Mouse (Mus musculus) cerebellum, adult 2 months (tissue): ENCODE results near the gene 1700029P11Rik. TPM values are rescaled to one million over a fixed set of nuclear protein-coding genes. Genes with fewer than 3 reads are reported as not detected.

Experiments
- DNase-seq, 2 experiments: peaks; one replicate each; pipeline ENCODE4 v3.0.0; 2021
- H3K27ac ChIP-seq: fragments of 200-500 bp; 2 replicates; pipeline ENCODE4 v1.5.1; 2012; ENCODE audit warnings: low read length, control low read depth, inconsistent platforms; ENCODE audit not compliant: insufficient read depth
- H3K27me3 ChIP-seq: fragments of 200-500 bp; 2 replicates; pipeline ENCODE4 v1.6.1; 2012; ENCODE audit warnings: inconsistent platforms, mild to moderate bottlenecking, low read length, moderate library complexity; ENCODE audit not compliant: control insufficient read depth, insufficient read depth
- H3K4me1 ChIP-seq: fragments of 200-500 bp; 2 replicates; pipeline ENCODE4 v1.6.1; 2011; ENCODE audit warnings: low read length; ENCODE audit not compliant: control insufficient read depth, insufficient read depth
- H3K4me3 ChIP-seq: fragments of 200-500 bp; replicated peaks from 2 replicates; pipeline ENCODE3; 2011; ENCODE audit warnings: mild to moderate bottlenecking, low read depth, low read length, control low read depth; ENCODE audit not compliant: insufficient read depth
- CTCF ChIP-seq: fragments of 200-500 bp; IDR thresholded peaks from 2 replicates; pipeline ENCODE4 v1.5.1; 2011; ENCODE audit warnings: low read depth, mild to moderate bottlenecking, control low read depth, low read length, moderate library complexity, borderline replicate concordance; ENCODE audit not compliant: insufficient read depth
- POLR2A ChIP-seq: fragments of 200-500 bp; IDR thresholded peaks from 2 replicates; pipeline ENCODE4 v1.6.1; 2011; ENCODE audit warnings: low read length, control low read depth, borderline replicate concordance; ENCODE audit not compliant: insufficient read depth
- WGBS: fragments of 180-500 bp; shearing (Covaris S2); methylation state at CpG from one replicate; pipeline ENCODE4 v1.1.7; 2018; 5-methylcytosine and 5-hydroxymethylcytosine counted together
- polyA plus RNA-seq: library from polyadenylated mRNA; depleted of rRNA; stranded (reverse); fragments of >200 nt; gene quantifications from 2 replicates; pipeline ENCODE4 v1.2.3, GENCODE M21; 2012

1700029P11Rik gene
- polyA plus RNA-seq, 1 experiment: not detected

DNA sequence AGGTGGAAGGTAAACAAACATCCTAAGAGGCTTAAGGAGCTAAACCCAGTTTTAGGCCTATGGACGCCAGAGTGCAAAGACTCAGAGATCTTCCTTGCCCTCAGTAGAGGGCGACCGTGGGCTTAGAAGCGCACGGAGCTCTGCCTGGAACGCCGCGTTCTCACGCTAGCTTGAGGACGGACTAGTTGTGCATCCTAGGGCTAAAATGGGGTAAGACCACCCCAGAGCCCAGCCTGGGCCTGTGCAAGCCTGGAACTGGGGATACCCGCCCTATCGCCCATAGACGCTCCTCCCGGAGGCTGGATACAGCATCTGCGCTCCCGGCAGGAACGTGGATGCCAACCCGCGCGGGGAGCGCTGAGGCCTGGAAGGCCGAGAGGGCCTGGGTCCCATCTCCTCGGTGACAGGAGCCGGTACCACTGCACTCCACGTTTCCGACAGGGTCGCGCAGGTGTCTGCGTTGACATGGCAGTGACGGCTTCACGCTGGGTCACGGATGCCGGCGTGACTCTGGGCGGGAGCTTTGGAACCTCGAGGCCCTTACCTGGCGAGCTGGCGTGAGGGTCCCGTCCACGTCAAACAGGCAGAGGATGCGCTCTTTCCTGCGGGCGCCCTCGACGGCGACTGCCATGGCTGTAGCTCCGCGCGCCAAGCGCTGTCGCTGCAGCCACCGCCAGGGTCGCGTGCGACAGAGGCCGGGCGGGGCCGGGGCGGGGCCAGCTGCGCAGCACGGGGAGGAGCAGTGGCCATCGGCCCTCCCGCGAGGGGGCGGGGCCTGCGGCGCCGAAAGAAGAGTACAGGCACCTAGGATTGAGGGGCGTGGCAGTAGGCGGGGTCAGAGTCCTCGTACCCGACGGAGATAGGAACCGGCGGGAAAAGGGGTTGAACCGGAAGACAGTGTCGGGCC, 19.9 kb upstream of the 1700029P11Rik start, which contains the start of gene Pmm1:
Pmm1 (minus strand) TSS at position 760 of the 907 bp plus-strand sequence.
- peaks cover 9% of the 10 kb centered on the region for H3K4me1 ChIP-seq
- H3K27ac ChIP-seq: peak within 1 kb of the TSS; percentile 94
- WGBS: 1% methylated on average over 76 of the region's 77 CpGs
- peak; percentile 59; the same call in 1 of the 2 replicates for TF ChIP-seq POLR2A
- TF ChIP-seq CTCF: peak; percentile 81
- H3K27me3 ChIP-seq: no peaks in the 10 kb centered on the region
- peak; percentile 98 to 99 for DNase-seq
- H3K4me3 ChIP-seq: peak within 1 kb of the TSS; percentile 85

DNA sequence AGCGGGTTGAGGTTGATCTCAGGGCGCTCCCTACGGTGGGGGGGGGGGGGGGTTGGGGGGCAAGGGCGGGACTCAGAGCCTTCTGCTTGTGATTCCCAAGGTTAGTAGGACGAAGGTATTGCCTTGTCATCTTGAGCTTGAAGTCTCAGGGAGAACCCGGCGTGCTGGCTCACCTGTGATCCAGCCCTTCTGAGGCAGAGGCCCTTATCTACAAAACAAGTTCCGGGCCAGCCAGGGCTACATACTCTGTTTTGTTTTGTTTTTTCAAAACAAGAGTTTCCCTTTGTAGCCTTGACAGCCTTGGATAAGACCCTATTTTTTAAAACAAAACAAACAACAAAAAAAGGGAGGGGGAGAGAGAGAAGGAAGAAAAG, 19.3 kb upstream of the 1700029P11Rik start:
- Histone ChIP-seq H3K27me3 (no peaks in the 10 kb centered on the region), H3K27ac (0 out of 2 replicates have a peak overlapping the region, but pooled peaks have one; percentile 20), H3K4me3 (peak overlapping the region; percentile 67), H3K4me1 (peaks cover 8% of the 10 kb centered on the region)
- under 1% methylated on average over 7 of the region's 8 CpGs for WGBS
- no peak for DNase-seq
- no peak for TF ChIP-seq POLR2A
- no peak for TF ChIP-seq CTCF

GRCm38 (mm10) chr15:81964262-81964661, 16.1 kb upstream of the 1700029P11Rik start:
- Histone ChIP-seq H3K4me3 (no peak overlapping the region), H3K27ac (no peak overlapping the region), H3K27me3 (no peaks in the 10 kb centered on the region), H3K4me1 (no peaks in the 10 kb centered on the region)
- no peak for DNase-seq
- TF ChIP-seq CTCF: no peak
- no peak for TF ChIP-seq POLR2A
- 79% methylated on average over 1 of the region's 1 CpGs for WGBS

DNA sequence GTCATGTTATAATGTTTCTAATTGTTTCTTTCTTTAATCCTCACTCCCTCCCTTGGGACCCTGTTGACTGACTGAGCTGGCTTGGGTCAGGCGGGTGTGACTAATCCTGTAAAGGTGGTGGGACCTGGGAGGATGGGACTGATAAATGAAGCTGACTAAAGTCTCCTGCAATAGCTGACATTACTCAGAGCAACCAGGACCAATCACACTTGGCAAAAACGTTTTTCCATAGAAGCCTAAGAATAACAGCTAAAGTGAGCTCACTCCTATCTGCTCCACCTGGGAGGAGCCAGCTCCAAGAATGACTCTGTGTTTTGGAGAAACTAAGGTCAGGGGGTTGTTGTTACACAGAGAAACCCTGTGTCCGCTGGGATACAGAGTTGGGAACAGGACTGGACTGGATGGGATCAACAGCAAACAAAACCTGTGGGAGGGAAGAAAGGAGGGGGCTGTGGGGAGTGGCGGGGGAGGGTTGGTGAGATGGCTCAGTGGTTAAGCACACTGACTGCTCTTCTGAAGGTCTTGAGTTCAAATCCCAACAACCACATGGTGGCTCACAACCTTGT, 15.3 kb upstream of the 1700029P11Rik start:
- 63% methylated on average over 4 of the region's 4 CpGs for WGBS

GRCm38 (mm10) chr15:81966062-81966829, 14.1 kb upstream of the 1700029P11Rik start:
- H3K4me1 ChIP-seq: no peaks in the 10 kb centered on the region
- TF ChIP-seq POLR2A (no peak), CTCF (no peak)
- no peak for DNase-seq
- no peak overlapping the region for H3K4me3 ChIP-seq
- H3K27me3 ChIP-seq: no peaks in the 10 kb centered on the region
- H3K27ac ChIP-seq: no peak overlapping the region
- 77% methylated on average over 14 of the region's 14 CpGs for WGBS

More for the DNA sequence above, 15.3 kb upstream of the 1700029P11Rik start:
- no peaks in the 10 kb centered on the region for H3K4me1 ChIP-seq
- H3K4me3 ChIP-seq: no peak overlapping the region
- no peak overlapping the region for H3K27ac ChIP-seq
- H3K27me3 ChIP-seq: no peaks in the 10 kb centered on the region
- TF ChIP-seq CTCF (no peak), POLR2A (no peak)
- DNase-seq: no peak

DNA sequence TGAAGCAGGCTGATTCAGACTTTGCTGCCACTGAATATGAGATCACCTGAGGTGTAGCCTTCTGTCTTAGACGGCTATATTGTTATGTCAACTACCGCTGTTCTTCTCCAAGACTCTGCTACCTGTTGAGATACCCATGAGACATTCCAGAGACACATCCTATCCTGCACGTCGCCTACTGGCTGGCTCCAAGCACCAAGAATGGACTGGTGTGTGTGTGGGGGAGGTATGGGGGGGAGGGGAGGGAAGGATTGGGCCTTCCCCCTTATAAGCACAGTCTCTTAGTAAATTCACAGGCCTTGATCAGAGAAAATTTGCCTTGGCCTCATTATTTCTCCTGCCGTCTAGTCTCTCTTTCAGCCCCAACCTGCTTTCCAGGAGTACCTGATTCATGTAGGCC, 12.5 kb upstream of the 1700029P11Rik start:
- TF ChIP-seq POLR2A (no peak), CTCF (no peak)
- no peaks in the 10 kb centered on the region for H3K4me1 ChIP-seq
- H3K27me3 ChIP-seq: no peaks in the 10 kb centered on the region
- 88% methylated on average over 5 of the region's 5 CpGs for WGBS
- H3K4me3 ChIP-seq: no peak overlapping the region
- H3K27ac ChIP-seq: no peak overlapping the region
- DNase-seq: no peak

DNA sequence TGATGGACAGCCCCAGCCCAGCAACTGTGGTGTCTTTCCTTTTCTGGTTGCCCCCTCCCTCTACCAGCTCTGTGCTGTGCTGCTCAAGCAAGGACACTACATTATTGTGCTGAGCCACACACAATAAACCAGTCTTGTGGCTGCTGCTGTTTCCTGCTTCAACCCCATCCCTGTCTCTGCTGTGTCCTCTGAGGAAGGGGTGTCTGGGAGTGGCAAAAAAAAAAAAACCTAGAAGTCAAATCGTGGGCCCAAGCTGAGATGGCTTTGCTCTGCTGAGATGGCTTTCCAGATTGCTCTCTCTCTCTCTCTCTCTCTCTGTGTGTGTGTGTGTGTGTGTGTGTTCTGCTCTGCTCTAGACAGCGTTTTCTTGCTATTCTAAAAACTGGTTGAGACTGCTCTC, 11.9 kb upstream of the 1700029P11Rik start:
- no peak for TF ChIP-seq CTCF
- no peak for TF ChIP-seq POLR2A
- DNase-seq: no peak
- Histone ChIP-seq H3K27ac (peak overlapping the region; percentile 27; the same call in 1 of the 2 replicates), H3K4me3 (no peak overlapping the region), H3K4me1 (no peaks in the 10 kb centered on the region), H3K27me3 (no peaks in the 10 kb centered on the region)
- 66% methylated on average over 2 of the region's 2 CpGs for WGBS
